Mouse (Mus musculus): ENCODE measurements around the gene Nmnat1. TPM values are rescaled to one million over a fixed set of nuclear protein-coding genes. Genes with fewer than 3 reads are reported as not detected.

Nmnat1 gene
- 9.3 and 9.6 TPM in 2 replicates for polyA plus RNA-seq (2015; fragmentation: Nextera tagmentation; extraction: Ambion mirVana)

DNA sequence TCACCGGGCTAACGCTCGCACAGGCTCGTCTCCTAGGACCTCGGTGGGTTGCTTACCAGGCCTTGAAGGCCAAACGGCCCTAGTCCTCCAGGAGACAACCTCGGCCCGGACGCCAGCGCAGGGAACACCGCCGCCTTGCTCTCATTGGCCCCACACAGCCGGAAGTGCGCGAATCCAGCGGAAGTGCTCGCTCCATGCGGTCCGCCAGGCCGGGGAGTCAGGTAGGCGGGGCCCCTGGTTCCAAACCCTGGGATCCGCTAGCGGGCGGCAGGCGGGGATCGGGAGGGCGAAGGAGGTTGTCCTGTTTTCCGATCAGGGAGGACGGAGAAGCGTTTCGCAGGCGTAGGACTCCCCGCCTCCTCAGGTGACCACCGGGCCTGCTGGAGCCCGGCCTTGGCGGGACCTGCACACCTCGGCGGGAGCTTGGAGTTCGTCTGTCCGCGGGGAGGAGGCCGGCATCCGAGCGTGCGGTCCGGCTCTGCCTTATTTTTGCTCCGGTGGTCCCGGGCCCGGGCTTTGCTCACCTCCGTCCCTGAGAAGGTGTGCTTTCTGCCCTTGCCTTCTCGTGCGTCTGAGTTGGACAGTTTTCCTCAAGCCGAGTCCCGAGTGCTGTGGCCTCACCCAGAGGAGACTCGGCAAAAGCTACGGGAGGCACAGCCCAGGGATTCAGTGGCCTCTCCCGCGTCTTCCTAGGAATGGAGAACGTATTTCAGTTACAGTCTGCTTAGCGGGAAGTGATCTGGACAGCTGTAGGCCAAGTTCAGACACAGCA lies at the start of gene Nmnat1, which contains the start of gene Lzic:
Nmnat1 (minus strand) TSS at position 150 of the 772 bp plus-strand sequence.
Lzic (plus strand) TSS at position 177 of the 772 bp plus-strand sequence.
- under 1% methylated on average over 60 of the region's 60 CpGs for WGBS
- no peaks in the 10 kb centered on the region for H3K27me3 ChIP-seq (ENCODE audit: control insufficient read depth, insufficient read depth, low read length)
- ATAC-seq (ENCODE audit: insufficient read depth, low FRiP score) = peak; percentile 96
- peaks cover 11% of the 10 kb centered on the region for H3K4me1 ChIP-seq (ENCODE audit: control insufficient read depth, insufficient read depth, low read length)
- peak within 1 kb of the TSS; percentile 79 for H3K27ac ChIP-seq (ENCODE audit: low read length)
- H3K4me2 ChIP-seq (ENCODE audit: low read depth, low read length) = peak within 1 kb of the TSS; percentile 61
- peak within 1 kb of the TSS; percentile 86 for H3K9ac ChIP-seq (ENCODE audit: low read length)
- no peaks in the 10 kb centered on the region for H3K9me3 ChIP-seq (replicated peaks; ENCODE audit: control insufficient read depth, low read length)
- no peaks in the 10 kb centered on the region for H3K36me3 ChIP-seq (ENCODE audit: control insufficient read depth, insufficient read depth, low read length)
- peak within 1 kb of the TSS; percentile 74 for H3K4me3 ChIP-seq (replicated peaks; ENCODE audit: low read length)

DNA sequence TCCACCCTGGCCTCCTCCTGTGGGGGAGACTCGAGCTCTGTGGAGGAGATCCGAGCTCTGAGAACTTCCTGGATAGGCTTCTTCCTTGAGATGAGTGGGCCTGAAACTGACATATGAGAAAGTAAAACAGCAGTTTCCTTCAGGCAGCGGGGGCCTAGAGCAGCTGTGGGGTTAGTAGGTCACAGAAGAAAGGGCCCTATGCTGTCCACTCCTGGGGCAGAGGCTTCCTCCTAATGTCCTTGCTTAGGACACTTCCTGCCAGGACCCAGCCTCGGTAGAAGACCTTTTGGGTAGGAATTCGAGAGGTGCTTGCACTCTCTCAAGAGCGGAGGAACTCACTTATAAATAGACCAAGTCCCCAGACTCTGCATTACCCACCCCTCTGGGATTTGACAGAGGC lies 44.7 kb upstream of the Nmnat1 start:
- H3K36me3 ChIP-seq (ENCODE audit: control insufficient read depth, insufficient read depth, low read length) = no peaks in the 10 kb centered on the region
- no peak for ATAC-seq (ENCODE audit: insufficient read depth, low FRiP score)
- peaks cover 27% of the 10 kb centered on the region; the same call in 1 of the 2 replicates for H3K4me1 ChIP-seq (ENCODE audit: control insufficient read depth, insufficient read depth, low read length)
- H3K9ac ChIP-seq (ENCODE audit: low read length) = no peak overlapping the region
- H3K4me3 ChIP-seq (replicated peaks; ENCODE audit: low read length) = no peak overlapping the region
- peak overlapping the region; percentile 6; the same call in 1 of the 2 replicates for H3K27ac ChIP-seq (ENCODE audit: low read length)
- no peaks in the 10 kb centered on the region for H3K9me3 ChIP-seq (replicated peaks; ENCODE audit: control insufficient read depth, low read length)
- 56% methylated on average over 6 of the region's 6 CpGs for WGBS
- no peak overlapping the region for H3K4me2 ChIP-seq (ENCODE audit: low read depth, low read length)
- no peaks in the 10 kb centered on the region for H3K27me3 ChIP-seq (ENCODE audit: control insufficient read depth, insufficient read depth, low read length)

DNA sequence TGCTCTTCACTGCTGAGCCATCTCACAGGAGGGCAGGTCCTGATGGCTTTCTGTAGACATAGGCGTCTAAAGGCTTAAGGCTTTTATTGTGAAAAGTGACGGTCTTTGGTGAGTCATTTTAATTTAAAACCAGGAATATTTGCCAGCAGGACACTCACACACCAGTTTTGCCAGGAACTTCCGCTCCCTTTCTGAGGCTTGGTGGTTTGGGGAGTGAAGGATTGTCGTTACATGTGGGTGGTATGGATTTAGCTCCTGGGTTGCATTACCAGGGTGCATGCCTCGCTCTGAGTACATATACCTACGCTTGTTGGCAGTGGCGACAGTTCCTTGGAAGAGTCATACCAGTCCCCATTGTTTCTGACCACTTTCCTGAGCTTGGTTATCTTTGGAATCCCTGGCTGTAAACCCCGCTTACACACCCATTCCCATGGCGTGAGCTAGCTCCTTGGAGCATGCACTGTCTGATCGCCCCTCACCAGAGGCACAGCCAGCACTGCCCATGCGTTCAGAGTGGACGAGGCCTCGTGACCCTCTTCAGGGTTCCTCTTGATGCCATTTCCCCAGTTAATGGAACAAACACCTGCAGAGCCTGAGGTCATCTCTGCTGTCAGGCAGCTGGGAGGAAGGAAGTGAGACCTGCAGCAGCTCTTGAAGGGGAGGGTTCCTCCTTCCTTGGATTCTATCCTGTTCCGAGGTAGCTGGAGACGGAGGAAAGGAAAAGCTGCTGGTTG lies 42.8 kb upstream of the Nmnat1 start:
- no peak overlapping the region for H3K4me3 ChIP-seq (replicated peaks; ENCODE audit: low read length)
- H3K36me3 ChIP-seq (ENCODE audit: control insufficient read depth, insufficient read depth, low read length) = no peaks in the 10 kb centered on the region
- WGBS = 63% methylated on average over 15 of the region's 15 CpGs
- H3K27ac ChIP-seq (ENCODE audit: low read length) = peak overlapping the region; percentile 73
- no peak overlapping the region for H3K9ac ChIP-seq (ENCODE audit: low read length)
- H3K4me2 ChIP-seq (ENCODE audit: low read depth, low read length) = no peak overlapping the region
- ATAC-seq (ENCODE audit: insufficient read depth, low FRiP score) = 0 out of 2 replicates have a peak, but pooled peaks have one; percentile 19
- H3K4me1 ChIP-seq (ENCODE audit: control insufficient read depth, insufficient read depth, low read length) = peaks cover 28% of the 10 kb centered on the region; the same call in 1 of the 2 replicates
- H3K9me3 ChIP-seq (replicated peaks; ENCODE audit: control insufficient read depth, low read length) = no peaks in the 10 kb centered on the region
- no peaks in the 10 kb centered on the region for H3K27me3 ChIP-seq (ENCODE audit: control insufficient read depth, insufficient read depth, low read length)

DNA sequence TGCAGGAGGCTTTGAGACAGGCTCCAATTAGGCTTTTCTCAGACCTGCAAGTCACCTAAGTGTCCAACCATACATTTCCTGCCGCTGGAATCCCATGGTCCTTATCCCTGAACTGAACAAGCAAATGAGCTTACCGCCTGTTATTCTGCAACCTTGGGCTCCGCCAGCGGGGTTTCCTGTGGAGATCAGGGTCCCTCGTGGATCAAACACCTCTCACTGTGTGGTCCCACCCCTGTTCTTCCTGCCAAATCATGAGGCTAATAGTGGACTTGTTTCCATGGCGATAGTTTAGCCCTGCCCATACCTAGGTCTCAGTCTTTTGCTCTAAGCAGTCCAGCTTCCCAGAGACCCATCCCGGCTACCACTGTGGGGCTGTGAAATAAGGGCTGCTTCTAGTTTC lies 41.3 kb upstream of the Nmnat1 start:
- Histone ChIP-seq H3K4me2 (ENCODE audit: low read depth, low read length) (no peak overlapping the region), H3K9ac (ENCODE audit: low read length) (no peak overlapping the region), H3K27ac (ENCODE audit: low read length) (peak overlapping the region; percentile 43; the same call in 1 of the 2 replicates), H3K27me3 (ENCODE audit: control insufficient read depth, insufficient read depth, low read length) (no peaks in the 10 kb centered on the region), H3K9me3 (replicated peaks; ENCODE audit: control insufficient read depth, low read length) (no peaks in the 10 kb centered on the region), H3K4me3 (replicated peaks; ENCODE audit: low read length) (no peak overlapping the region), H3K36me3 (ENCODE audit: control insufficient read depth, insufficient read depth, low read length) (no peaks in the 10 kb centered on the region), H3K4me1 (ENCODE audit: control insufficient read depth, insufficient read depth, low read length) (peaks cover 31% of the 10 kb centered on the region; the same call in 1 of the 2 replicates)
- ATAC-seq (ENCODE audit: insufficient read depth, low FRiP score) = peak; percentile 22; the same call in 1 of the 2 replicates
- 35% methylated on average over 7 of the region's 7 CpGs for WGBS

DNA sequence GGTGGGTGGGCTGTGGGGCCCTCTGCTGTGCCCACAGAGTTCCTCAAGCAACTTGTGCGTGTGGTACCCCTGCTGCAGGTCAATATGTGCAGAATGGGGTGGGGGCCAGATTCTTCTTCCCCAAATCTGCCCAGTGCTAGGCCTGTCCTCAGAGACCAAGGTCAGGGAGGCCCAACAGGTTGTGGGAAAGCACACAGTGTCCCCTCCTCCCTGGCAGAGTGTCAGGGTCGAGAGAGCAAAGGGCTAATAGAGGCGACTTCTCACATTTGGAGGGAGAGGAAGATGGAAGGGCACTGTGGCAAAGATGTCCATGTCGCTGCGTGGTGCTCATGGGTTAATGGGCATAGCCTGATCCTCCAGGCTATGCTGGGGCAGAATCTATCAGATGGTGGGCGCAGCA lies 40.8 kb upstream of the Nmnat1 start:
- H3K27ac ChIP-seq (ENCODE audit: low read length) = peak overlapping the region; percentile 43
- peaks cover 31% of the 10 kb centered on the region; the same call in 1 of the 2 replicates for H3K4me1 ChIP-seq (ENCODE audit: control insufficient read depth, insufficient read depth, low read length)
- H3K36me3 ChIP-seq (ENCODE audit: control insufficient read depth, insufficient read depth, low read length) = no peaks in the 10 kb centered on the region
- no peak overlapping the region for H3K4me2 ChIP-seq (ENCODE audit: low read depth, low read length)
- ATAC-seq (ENCODE audit: insufficient read depth, low FRiP score) = no peak
- H3K27me3 ChIP-seq (ENCODE audit: control insufficient read depth, insufficient read depth, low read length) = no peaks in the 10 kb centered on the region
- 69% methylated on average over 6 of the region's 6 CpGs for WGBS
- H3K9ac ChIP-seq (ENCODE audit: low read length) = no peak overlapping the region
- no peaks in the 10 kb centered on the region for H3K9me3 ChIP-seq (replicated peaks; ENCODE audit: control insufficient read depth, low read length)
- no peak overlapping the region for H3K4me3 ChIP-seq (replicated peaks; ENCODE audit: low read length)

DNA sequence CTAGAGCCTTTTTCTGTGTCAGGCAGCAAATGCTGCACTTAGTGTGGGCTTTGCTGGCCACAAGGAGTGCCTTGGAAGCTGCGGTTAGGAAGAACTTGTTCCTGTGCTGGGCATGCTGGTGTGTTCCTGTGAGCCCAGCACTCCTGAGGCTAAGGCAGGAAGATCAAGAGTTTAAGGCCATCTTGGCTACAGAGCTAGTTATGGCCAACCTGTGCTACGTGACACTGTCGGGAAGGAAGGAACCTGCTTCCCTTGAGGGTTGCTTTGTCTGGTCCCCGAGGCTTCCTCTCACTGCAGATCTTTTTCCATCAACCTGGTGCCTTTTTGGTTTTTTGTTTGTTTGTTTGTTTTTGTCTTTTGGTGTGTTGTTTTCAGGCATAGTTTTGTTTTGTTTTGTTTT lies 40.2 kb upstream of the Nmnat1 start:
- Histone ChIP-seq H3K27ac (ENCODE audit: low read length) (peak overlapping the region; percentile 43; the same call in 1 of the 2 replicates), H3K4me3 (replicated peaks; ENCODE audit: low read length) (no peak overlapping the region), H3K4me2 (ENCODE audit: low read depth, low read length) (no peak overlapping the region), H3K36me3 (ENCODE audit: control insufficient read depth, insufficient read depth, low read length) (no peaks in the 10 kb centered on the region), H3K4me1 (ENCODE audit: control insufficient read depth, insufficient read depth, low read length) (peaks cover 31% of the 10 kb centered on the region; the same call in 1 of the 2 replicates), H3K9me3 (replicated peaks; ENCODE audit: control insufficient read depth, low read length) (no peaks in the 10 kb centered on the region), H3K27me3 (ENCODE audit: control insufficient read depth, insufficient read depth, low read length) (no peaks in the 10 kb centered on the region), H3K9ac (ENCODE audit: low read length) (no peak overlapping the region)
- 83% methylated on average over 4 of the region's 4 CpGs for WGBS
- no peak for ATAC-seq (ENCODE audit: insufficient read depth, low FRiP score)

DNA sequence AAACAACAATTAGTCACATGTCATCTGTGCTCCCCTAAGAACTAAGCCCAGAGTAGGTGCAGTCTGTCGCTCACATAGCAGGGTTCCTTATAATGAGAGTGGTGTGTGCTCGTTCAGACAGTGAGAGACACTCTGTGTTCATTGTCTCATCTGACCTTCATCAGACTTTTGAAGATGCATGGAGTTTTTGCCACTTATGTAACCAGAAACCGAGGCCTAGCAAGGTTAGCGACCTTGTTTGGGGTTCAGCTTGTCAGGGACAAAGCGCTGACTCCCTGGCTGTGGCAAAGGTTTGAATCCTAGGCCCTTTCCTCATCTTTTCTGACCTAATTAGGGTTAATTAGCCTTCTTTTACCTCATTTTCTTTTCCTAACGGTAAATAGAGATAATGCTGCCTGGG lies 39.0 kb upstream of the Nmnat1 start:
- no peak overlapping the region for H3K4me2 ChIP-seq (ENCODE audit: low read depth, low read length)
- H3K27ac ChIP-seq (ENCODE audit: low read length) = no peak overlapping the region
- H3K9ac ChIP-seq (ENCODE audit: low read length) = no peak overlapping the region
- 90% methylated on average over 6 of the region's 6 CpGs for WGBS
- H3K4me3 ChIP-seq (replicated peaks; ENCODE audit: low read length) = no peak overlapping the region
- H3K4me1 ChIP-seq (ENCODE audit: control insufficient read depth, insufficient read depth, low read length) = peaks cover 35% of the 10 kb centered on the region
- H3K9me3 ChIP-seq (replicated peaks; ENCODE audit: control insufficient read depth, low read length) = no peaks in the 10 kb centered on the region
- no peaks in the 10 kb centered on the region for H3K27me3 ChIP-seq (ENCODE audit: control insufficient read depth, insufficient read depth, low read length)
- no peak for ATAC-seq (ENCODE audit: insufficient read depth, low FRiP score)
- no peaks in the 10 kb centered on the region for H3K36me3 ChIP-seq (ENCODE audit: control insufficient read depth, insufficient read depth, low read length)

DNA sequence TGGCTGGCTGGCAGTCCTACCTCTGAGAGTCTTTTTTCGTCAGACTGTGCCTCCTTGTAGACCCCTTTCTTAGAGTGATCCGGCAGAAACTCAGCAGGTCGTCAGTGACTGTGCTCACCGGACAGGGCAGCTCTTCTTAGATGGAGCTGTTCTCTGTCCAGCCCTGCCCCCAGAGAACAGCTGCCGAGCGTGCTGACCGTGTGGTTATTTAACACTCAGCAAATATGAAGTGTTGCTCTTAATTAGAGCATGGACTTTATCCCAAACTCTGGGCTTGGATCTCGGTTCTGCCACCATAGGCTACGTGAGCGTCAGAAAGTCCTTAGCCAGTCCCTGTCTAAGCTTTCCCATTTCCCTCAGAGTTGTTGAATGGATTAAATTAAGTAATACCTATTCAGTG lies 36.3 kb upstream of the Nmnat1 start:
- no peaks in the 10 kb centered on the region for H3K27me3 ChIP-seq (ENCODE audit: control insufficient read depth, insufficient read depth, low read length)
- H3K9ac ChIP-seq (ENCODE audit: low read length) = no peak overlapping the region
- H3K4me3 ChIP-seq (replicated peaks; ENCODE audit: low read length) = no peak overlapping the region
- no peaks in the 10 kb centered on the region for H3K36me3 ChIP-seq (ENCODE audit: control insufficient read depth, insufficient read depth, low read length)
- ATAC-seq (ENCODE audit: insufficient read depth, low FRiP score) = no peak
- H3K4me2 ChIP-seq (ENCODE audit: low read depth, low read length) = no peak overlapping the region
- no peak overlapping the region for H3K27ac ChIP-seq (ENCODE audit: low read length)
- WGBS = 64% methylated on average over 10 of the region's 10 CpGs
- peaks cover 21% of the 10 kb centered on the region for H3K4me1 ChIP-seq (ENCODE audit: control insufficient read depth, insufficient read depth, low read length)
- H3K9me3 ChIP-seq (replicated peaks; ENCODE audit: control insufficient read depth, low read length) = no peaks in the 10 kb centered on the region

Data from stomach, embryonic 16.5 days (tissue).